Mouse (Mus musculus) forebrain, embryonic 11.5 days (tissue): ENCODE data around the gene Add3. TPM values are rescaled to one million over a fixed set of nuclear protein-coding genes. Genes with fewer than 3 reads are reported as not detected.

Source experiments
- ATAC-seq: fragments of 200-750 bp; cut with Nextera tagmentation; replicated peaks from 2 replicates; pipeline ENCODE4 v1.8.0; 2017; ENCODE audit warnings: moderate TSS enrichment; ENCODE audit not compliant: low FRiP score
- DNase-seq: peaks from one replicate; pipeline ENCODE4 v3.0.0-alpha.2; 2017; ENCODE audit warnings: low spot score
- H3K27ac ChIP-seq: fragments of 300-500 bp; sonication (generic); 2 replicates; pipeline ENCODE4 v1.5.1; 2014; ENCODE audit warnings: low read depth, low read length
- H3K27me3 ChIP-seq: fragments of 300-500 bp; sonication (generic); 2 replicates; pipeline ENCODE4 v1.6.1; 2014; ENCODE audit warnings: mild to moderate bottlenecking, low read length, mixed read lengths; ENCODE audit not compliant: control insufficient read depth, insufficient read depth
- H3K36me3 ChIP-seq: fragments of 300-500 bp; sonication (generic); 2 replicates; pipeline ENCODE4 v1.6.1; 2014; ENCODE audit warnings: mild to moderate bottlenecking, low read length, moderate library complexity, mixed read lengths; ENCODE audit not compliant: control insufficient read depth, insufficient read depth
- H3K4me1 ChIP-seq: fragments of 300-500 bp; sonication (generic); replicated peaks from 2 replicates; pipeline ENCODE4 v1.6.1; 2014; ENCODE audit warnings: low read length, mixed read lengths; ENCODE audit not compliant: control insufficient read depth, insufficient read depth
- H3K4me2 ChIP-seq: fragments of 300-500 bp; sonication (generic); 2 replicates; pipeline ENCODE4 v1.6.1; 2014; ENCODE audit warnings: low read depth, mild to moderate bottlenecking, low read length, moderate library complexity, mixed read lengths; ENCODE audit not compliant: severe bottlenecking
- H3K4me3 ChIP-seq: fragments of 300-500 bp; sonication (generic); 2 replicates; pipeline ENCODE4 v1.5.1; 2014; ENCODE audit warnings: low read depth, low read length
- H3K9ac ChIP-seq: fragments of 300-500 bp; sonication (generic); 2 replicates; pipeline ENCODE4 v1.6.1; 2014; ENCODE audit warnings: low read length
- H3K9me3 ChIP-seq: fragments of 300-500 bp; sonication (generic); 2 replicates; pipeline ENCODE4 v1.6.1; 2016; ENCODE audit warnings: low read length, mixed read lengths; ENCODE audit not compliant: control insufficient read depth
- WGBS: fragments of 180-500 bp; shearing (Covaris S2); extraction: QIAGEN DNeasy Blood & Tissue Kit; methylation state at CpG from one replicate; pipeline ENCODE4 v1.1.7; 2014; 5-methylcytosine and 5-hydroxymethylcytosine counted together
- polyA plus RNA-seq: library from polyadenylated mRNA; unstranded; fragments of >200 nt; fragmentation: Nextera tagmentation; extraction: Ambion mirVana; gene quantifications from 2 replicates; pipeline ENCODE4 v1.2.1, GENCODE M21; 2014

Add3 gene
- polyA plus RNA-seq, 1 experiment from 2014 or later, result 61.5 TPM

GRCm38 (mm10) chr19:53202116-53202515 is 61.9 kb downstream of the Add3 start:
- Histone ChIP-seq H3K9me3 (no peaks in the 10 kb centered on the region), H3K27me3 (no peaks in the 10 kb centered on the region), H3K4me1 (no peaks in the 10 kb centered on the region), H3K27ac (no peak overlapping the region), H3K36me3 (no peaks in the 10 kb centered on the region), H3K4me2 (no peak overlapping the region), H3K9ac (no peak overlapping the region), H3K4me3 (no peak overlapping the region)
- DNase-seq (no peak), ATAC-seq (no peak)
- 98% methylated on average over 1 of the region's 1 CpGs for WGBS

- no peak for ATAC-seq
Measured at GRCm38 (mm10) chr19:53206986-53207385, 66.7 kb downstream of the Add3 start.

GRCm38 (mm10) chr19:53208830-53209229 is 68.6 kb downstream of the Add3 start:
- no peaks in the 10 kb centered on the region for H3K36me3 ChIP-seq
- ATAC-seq (no peak), DNase-seq (no peak)
- no peaks in the 10 kb centered on the region for H3K27me3 ChIP-seq
- no peak overlapping the region for H3K4me3 ChIP-seq
- no peak overlapping the region for H3K4me2 ChIP-seq
- H3K9me3 ChIP-seq, result no peaks in the 10 kb centered on the region
- no peak overlapping the region for H3K9ac ChIP-seq
- no peaks in the 10 kb centered on the region for H3K4me1 ChIP-seq
- no peak overlapping the region for H3K27ac ChIP-seq
- WGBS, result 91% methylated on average over 7 of the region's 7 CpGs

More at GRCm38 (mm10) chr19:53206986-53207385, 66.7 kb downstream of the Add3 start:
- 95% methylated on average over 2 of the region's 2 CpGs for WGBS
- H3K4me3 ChIP-seq, result no peak overlapping the region
- no peaks in the 10 kb centered on the region for H3K4me1 ChIP-seq
- no peak overlapping the region for H3K4me2 ChIP-seq
- no peak for DNase-seq
- H3K27me3 ChIP-seq, result no peaks in the 10 kb centered on the region
- H3K9ac ChIP-seq, result no peak overlapping the region
- H3K9me3 ChIP-seq, result no peaks in the 10 kb centered on the region
- H3K36me3 ChIP-seq, result no peaks in the 10 kb centered on the region
- H3K27ac ChIP-seq, result no peak overlapping the region

GRCm38 (mm10) chr19:53210251-53210650 is 70.0 kb downstream of the Add3 start:
- DNase-seq, result no peak
- no peaks in the 10 kb centered on the region for H3K27me3 ChIP-seq
- WGBS, result 77% methylated on average over 2 of the region's 2 CpGs
- no peak overlapping the region for H3K9ac ChIP-seq
- no peak overlapping the region for H3K27ac ChIP-seq
- H3K36me3 ChIP-seq, result no peaks in the 10 kb centered on the region
- H3K4me3 ChIP-seq, result no peak overlapping the region
- H3K4me2 ChIP-seq, result no peak overlapping the region
- H3K9me3 ChIP-seq, result no peaks in the 10 kb centered on the region
- ATAC-seq, result no peak
- H3K4me1 ChIP-seq, result no peaks in the 10 kb centered on the region

- H3K4me2 ChIP-seq, result no peak overlapping the region
- no peaks in the 10 kb centered on the region for H3K36me3 ChIP-seq
- no peaks in the 10 kb centered on the region for H3K4me1 ChIP-seq
- DNase-seq (no peak), ATAC-seq (no peak)
- H3K9me3 ChIP-seq, result no peaks in the 10 kb centered on the region
- H3K9ac ChIP-seq, result no peak overlapping the region
- no peaks in the 10 kb centered on the region for H3K27me3 ChIP-seq
- H3K4me3 ChIP-seq, result no peak overlapping the region
- H3K27ac ChIP-seq, result no peak overlapping the region
- 87% methylated on average over 2 of the region's 2 CpGs for WGBS
Measured at GRCm38 (mm10) chr19:53215352-53215751, 75.1 kb downstream of the Add3 start.

GRCm38 (mm10) chr19:53216761-53217538 is 76.7 kb downstream of the Add3 start:
- no peak overlapping the region for H3K27ac ChIP-seq
- no peaks in the 10 kb centered on the region for H3K9me3 ChIP-seq
- no peaks in the 10 kb centered on the region for H3K4me1 ChIP-seq
- H3K4me3 ChIP-seq, result no peak overlapping the region
- H3K27me3 ChIP-seq, result no peaks in the 10 kb centered on the region
- H3K36me3 ChIP-seq, result no peaks in the 10 kb centered on the region
- no peak overlapping the region for H3K4me2 ChIP-seq
- no peak overlapping the region for H3K9ac ChIP-seq
- no peak for DNase-seq
- 93% methylated on average over 18 of the region's 18 CpGs for WGBS
- ATAC-seq, result no peak

GRCm38 (mm10) chr19:53217837-53218236 is 77.6 kb downstream of the Add3 start:
- Histone ChIP-seq H3K4me2 (no peak overlapping the region), H3K9me3 (no peaks in the 10 kb centered on the region), H3K4me1 (no peaks in the 10 kb centered on the region), H3K36me3 (no peaks in the 10 kb centered on the region), H3K4me3 (no peak overlapping the region), H3K9ac (no peak overlapping the region), H3K27ac (no peak overlapping the region), H3K27me3 (no peaks in the 10 kb centered on the region)
- 88% methylated on average over 8 of the region's 8 CpGs for WGBS
- ATAC-seq (no peak), DNase-seq (no peak)

GRCm38 (mm10) chr19:53219305-53219704 is 79.1 kb downstream of the Add3 start:
- DNase-seq (no peak), ATAC-seq (no peak)
- no peaks in the 10 kb centered on the region for H3K36me3 ChIP-seq
- WGBS, result 75% methylated on average over 3 of the region's 3 CpGs
- no peaks in the 10 kb centered on the region for H3K27me3 ChIP-seq
- no peak overlapping the region for H3K9ac ChIP-seq
- H3K9me3 ChIP-seq, result no peaks in the 10 kb centered on the region
- no peak overlapping the region for H3K4me3 ChIP-seq
- no peaks in the 10 kb centered on the region for H3K4me1 ChIP-seq
- no peak overlapping the region for H3K27ac ChIP-seq
- no peak overlapping the region for H3K4me2 ChIP-seq

GRCm38 (mm10) chr19:53221186-53221585 is 80.9 kb downstream of the Add3 start:
- no peak for ATAC-seq
- H3K9ac ChIP-seq, result no peak overlapping the region
- H3K4me2 ChIP-seq, result no peak overlapping the region
- no peaks in the 10 kb centered on the region for H3K4me1 ChIP-seq
- no peak overlapping the region for H3K4me3 ChIP-seq
- no peaks in the 10 kb centered on the region for H3K9me3 ChIP-seq
- H3K27me3 ChIP-seq, result no peaks in the 10 kb centered on the region
- WGBS, result 92% methylated on average over 3 of the region's 3 CpGs
- no peaks in the 10 kb centered on the region for H3K36me3 ChIP-seq
- no peak for DNase-seq
- H3K27ac ChIP-seq, result no peak overlapping the region
